Mouse (Mus musculus): ENCODE measurements around the gene Hist1h2bg. TPM values are rescaled to one million over a fixed set of nuclear protein-coding genes. Genes with fewer than 3 reads are reported as not detected.
"Not testable (repeated sequence)": the region's sequence is repeated elsewhere in the genome, so short reads cannot be mapped to it uniquely, and the experiment has no call there.

Hist1h2bg gene
- total RNA-seq, 2 experiments from 2014 or later = 491 to 581 TPM

GRCm38 (mm10) chr13:23581408-23582218, 10.4 kb downstream of the Hist1h2bg start, which contains the start of gene Hist1h4d:
TSS of gene Hist1h4d (plus strand) at chr13:23581598.
- DNase-seq (ENCODE audit: low spot score in 2 of 2) = peak; percentile 79 to 88

DNA sequence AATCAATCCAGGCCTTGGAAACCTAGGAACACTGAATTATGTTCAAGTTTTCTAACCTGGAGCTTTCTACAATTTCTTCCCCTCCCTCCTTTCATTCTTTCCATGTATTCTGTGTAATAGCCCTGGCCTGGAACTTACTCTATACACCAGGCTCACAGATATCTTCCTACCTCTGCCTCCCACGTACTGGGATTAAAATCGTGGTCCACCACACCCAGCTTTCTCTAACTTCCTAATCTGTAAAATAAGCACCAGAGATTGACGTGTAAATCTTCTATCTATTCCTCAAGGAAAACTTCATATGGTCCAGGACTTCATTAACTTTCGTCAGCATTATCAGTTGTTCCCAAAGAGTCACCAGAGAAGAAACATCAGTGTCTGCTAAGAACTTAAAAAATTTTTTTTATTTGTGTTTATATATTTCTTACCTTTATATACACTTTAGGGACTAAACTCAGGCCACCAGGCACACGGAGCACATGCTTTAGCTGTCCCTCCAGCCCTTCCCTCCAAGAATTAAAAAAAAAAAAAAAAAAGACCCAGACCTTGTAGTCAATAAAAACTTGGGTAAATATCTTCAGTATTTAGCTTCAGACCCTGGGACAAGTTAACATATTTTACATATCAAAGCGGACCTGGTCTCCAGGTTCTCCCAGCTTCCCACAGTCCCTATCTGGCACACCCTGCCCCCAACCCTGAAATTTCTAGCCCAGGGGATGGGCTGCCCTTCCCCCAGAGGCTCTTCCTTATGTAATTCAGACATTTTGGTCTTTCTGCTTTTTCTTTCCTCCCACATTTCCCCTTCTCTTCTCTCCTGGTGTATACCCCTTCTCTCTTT, 11.2 kb downstream of the Hist1h2bg start:
- no peak for DNase-seq (ENCODE audit: low spot score in 2 of 2)

DNA sequence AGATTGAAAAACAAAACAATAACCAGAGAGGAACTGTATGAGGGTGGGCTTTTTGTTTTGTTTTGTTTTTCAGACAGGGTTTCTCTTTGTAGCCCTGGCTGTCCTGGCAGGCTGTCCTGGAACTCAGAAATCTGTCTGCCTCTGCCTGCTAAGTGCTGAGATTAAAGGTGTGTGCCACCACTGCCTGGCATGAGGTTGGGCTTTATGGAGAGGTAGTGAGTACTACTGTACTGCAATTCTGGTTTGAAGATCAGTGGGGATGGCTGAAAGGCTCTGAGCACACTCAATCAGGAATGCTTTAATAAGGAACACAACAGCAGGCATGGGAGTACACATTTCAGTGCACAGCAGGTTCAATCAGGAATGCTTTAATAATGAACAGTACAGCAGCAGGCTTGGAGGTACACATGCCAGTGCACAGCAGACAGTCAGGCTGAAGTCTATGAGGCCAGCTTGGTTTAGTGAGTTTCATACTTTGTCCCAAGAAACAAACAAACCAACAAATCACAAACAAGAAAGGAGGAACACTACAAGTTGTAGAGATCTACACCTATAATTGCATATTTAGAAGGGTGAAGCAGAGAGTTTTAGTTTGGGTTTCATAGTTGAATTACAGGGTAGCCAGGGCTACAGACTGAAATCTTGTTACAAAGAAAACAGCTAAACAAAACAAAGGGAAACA, 12.3 kb downstream of the Hist1h2bg start:
- DNase-seq (ENCODE audit: low spot score in 2 of 2) = no peak

GRCm38 (mm10) chr13:23584331-23584730, 13.1 kb downstream of the Hist1h2bg start:
- DNase-seq (ENCODE audit: low spot score in 2 of 2) = no peak

GRCm38 (mm10) chr13:23585029-23585441, 13.8 kb downstream of the Hist1h2bg start:
- DNase-seq (ENCODE audit: low spot score in 2 of 2) = peak in 1 of 2 experiments; percentile 73

- peak in 1 of 2 experiments; percentile 51 for DNase-seq (ENCODE audit: low spot score in 2 of 2)
Observed at GRCm38 (mm10) chr13:23585442-23586098, 14.4 kb downstream of the Hist1h2bg start.

DNA sequence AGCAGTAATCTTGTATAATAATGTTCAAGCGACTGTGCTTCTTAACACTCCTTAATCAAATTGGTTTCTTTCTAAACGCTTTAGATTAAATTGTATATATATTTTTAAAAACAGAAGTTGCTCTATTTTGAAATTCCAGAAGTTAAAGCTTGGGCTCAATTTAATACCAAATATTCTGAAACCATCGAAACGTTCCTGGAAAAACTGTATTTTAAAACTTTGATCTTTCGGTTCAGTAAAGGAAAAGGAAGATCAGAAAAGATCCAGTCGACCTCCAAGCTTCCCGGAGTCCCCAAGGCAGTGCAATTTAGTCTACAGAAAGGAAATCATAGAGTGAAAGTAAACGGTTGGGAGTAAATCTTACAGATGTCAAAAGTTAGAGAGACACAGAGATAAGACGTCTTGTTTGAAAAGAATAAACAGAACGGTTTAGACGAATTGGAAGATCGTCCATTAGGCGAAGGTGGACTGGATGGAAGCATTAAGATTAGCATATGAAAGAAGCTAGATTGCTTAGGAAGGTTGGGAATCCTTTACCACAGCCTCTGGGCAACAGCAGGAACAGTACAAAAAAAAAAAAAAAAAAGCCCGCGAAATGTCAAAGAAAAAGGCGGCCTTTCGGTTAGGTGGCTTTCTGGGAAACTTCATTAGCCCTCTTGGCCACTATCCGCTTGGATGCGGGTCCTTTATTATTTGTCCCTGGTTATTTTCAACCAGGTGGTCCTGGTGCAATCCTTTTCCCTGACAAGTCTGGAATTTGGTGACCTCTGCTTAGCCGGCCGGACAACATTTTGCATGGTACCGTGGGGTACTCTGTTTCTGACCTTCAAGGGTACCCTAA, 15.1 kb downstream of the Hist1h2bg start:
- no peak for DNase-seq (ENCODE audit: low spot score in 2 of 2)

DNA sequence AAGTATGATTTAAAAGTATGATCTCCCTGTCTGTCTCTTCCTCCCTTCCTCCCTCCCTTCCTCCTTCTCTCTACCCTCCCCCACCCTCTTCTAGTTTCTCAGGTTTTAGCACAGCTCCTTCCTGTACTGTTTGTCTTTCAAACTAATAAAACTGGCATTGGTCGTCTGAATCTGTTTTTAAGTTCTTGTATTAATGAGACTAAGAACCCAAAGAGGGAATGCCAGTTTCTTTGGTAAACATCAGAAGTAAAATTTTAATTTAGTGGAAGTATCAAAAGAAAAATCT, 15.7 kb downstream of the Hist1h2bg start:
- DNase-seq (ENCODE audit: low spot score in 2 of 2) = no peak

DNA sequence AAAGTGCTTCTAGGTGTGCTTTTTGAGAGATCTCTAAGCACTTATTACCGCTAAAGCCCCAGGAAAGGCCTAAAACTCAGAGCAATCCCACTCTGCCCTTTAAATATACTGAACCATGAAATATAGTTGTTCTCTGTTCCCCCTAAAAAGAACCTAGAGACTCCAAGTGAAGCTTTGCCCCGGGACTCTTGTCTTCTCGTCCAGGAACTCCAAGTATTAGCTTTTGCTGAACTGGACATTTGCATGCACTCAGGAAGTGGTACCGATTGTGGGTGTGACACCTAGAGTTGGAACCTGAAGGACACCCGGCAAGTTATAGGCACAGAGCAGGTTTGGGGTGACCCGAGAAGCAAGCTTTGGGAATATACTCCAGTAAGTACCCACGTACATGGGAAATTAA, 20.0 kb downstream of the Hist1h2bg start:
- DNase-seq (ENCODE audit: low spot score in 2 of 2) = no peak

- DNase-seq (ENCODE audit: low spot score in 2 of 2) = not testable (repeated sequence)
Observed at GRCm38 (mm10) chr13:23591886-23592285, 20.7 kb downstream of the Hist1h2bg start.

GRCm38 (mm10) chr13:23592614-23593013, 21.4 kb downstream of the Hist1h2bg start:
- no peak for DNase-seq (ENCODE audit: low spot score in 2 of 2)

GRCm38 (mm10) chr13:23593051-23593770, 22.0 kb downstream of the Hist1h2bg start:
- no peak for DNase-seq (ENCODE audit: low spot score in 2 of 2)

- no peak for DNase-seq (ENCODE audit: low spot score in 2 of 2)
Observed at GRCm38 (mm10) chr13:23595185-23595584, 24.0 kb downstream of the Hist1h2bg start.

DNA sequence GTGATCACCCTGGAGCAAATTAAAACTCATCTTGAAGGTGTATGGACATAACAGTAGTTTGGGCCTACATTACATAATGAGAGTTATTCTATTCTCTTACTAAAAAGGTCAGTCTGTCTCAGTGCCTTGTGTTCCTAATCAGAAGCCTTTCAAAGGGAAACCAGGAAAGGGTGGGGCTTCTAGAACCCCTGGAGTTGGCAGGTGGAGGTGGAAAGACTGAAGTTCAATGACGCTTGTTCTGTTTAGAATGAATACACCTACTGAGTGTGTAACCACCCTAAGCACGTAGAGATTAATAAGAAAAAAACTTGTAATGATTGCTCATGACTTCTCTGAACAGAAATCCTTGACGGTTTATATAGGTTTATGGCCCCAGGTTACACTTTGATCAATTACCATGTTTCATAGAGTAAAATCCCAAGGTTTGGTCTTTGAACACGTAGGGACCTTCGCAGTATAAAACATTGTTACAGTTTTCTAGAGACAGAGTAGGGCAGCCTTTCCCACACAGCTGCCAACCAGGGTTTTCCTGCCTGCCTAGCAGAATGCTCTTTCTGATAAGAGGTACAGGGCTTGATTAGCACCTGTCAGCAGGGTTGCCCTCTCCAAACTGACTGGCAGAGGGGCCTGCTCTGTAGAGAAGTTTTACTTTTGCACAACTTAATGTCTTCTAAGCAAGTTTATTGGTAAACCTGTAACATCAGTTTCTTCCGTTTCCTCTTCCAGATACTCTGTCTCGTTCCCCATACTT, 24.6 kb downstream of the Hist1h2bg start:
- DNase-seq (ENCODE audit: low spot score in 2 of 2) = no peak

GRCm38 (mm10) chr13:23597957-23598356, 26.8 kb downstream of the Hist1h2bg start:
- peak; percentile 48 to 78 for DNase-seq (ENCODE audit: low spot score in 2 of 2)

DNA sequence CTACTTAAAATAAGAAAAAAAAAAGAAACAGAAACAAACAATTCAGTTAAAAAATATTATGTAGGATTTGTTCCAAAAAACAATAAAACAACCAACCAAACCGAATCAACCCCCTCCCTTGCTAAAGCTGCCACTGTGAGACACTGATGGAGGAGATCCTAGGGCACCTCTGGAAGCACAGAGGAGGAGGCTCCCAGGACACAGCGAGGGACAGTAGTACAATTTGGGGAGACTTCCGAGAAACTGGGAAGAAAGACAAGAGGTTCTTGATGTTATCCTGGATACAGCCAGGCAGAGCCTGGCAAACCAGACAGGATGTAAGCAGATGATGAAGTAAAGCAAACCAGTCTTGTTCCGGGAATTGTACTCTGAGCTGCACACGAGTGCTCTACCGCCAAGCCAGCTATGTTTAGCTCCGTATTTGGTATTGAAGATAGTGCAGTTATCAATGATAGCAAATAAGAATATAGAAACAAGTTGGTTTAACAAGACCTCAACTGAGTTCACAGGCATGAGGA, 32.0 kb downstream of the Hist1h2bg start:
- DNase-seq (ENCODE audit: low spot score in 2 of 2) = no peak

DNA sequence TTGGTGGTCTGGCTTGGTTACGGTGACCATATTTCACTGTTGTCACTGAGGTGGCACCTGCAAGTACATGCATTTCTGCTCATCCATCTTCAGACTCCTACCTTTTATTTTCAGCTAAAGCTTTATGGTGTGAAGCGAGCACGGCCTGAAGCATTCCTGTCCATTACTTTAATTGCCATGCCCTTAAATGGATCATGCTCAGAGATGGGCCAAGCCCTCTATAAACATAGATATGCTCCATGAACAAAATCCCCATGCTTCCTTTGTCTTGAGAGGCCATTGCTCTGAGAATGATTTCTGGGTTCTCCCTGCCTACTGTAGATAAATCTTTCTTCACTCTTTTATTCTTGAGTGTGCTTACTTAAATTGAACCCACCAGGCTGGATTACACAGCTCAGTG, 33.3 kb downstream of the Hist1h2bg start:
- DNase-seq (ENCODE audit: low spot score in 2 of 2) = no peak

DNA sequence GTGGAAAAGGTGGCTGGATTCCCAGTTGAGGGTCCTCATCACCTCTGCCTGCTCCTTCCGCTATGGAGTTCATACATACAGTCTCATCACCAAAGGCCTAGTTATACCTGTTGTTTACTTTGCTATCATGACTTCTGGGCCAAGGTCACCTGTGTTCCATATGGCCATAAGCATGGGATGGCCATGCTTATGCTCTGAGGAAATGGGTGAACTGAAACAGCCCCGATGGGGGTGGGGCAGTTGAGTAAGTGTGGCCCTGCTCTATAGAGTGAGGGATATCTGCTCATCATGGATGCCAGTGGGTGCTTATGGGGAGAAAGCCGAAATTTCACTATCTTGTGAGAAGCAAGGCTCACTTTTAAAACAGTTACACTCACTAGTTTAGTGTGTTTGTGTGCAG, 33.9 kb downstream of the Hist1h2bg start:
- no peak for DNase-seq (ENCODE audit: low spot score in 2 of 2)

DNA sequence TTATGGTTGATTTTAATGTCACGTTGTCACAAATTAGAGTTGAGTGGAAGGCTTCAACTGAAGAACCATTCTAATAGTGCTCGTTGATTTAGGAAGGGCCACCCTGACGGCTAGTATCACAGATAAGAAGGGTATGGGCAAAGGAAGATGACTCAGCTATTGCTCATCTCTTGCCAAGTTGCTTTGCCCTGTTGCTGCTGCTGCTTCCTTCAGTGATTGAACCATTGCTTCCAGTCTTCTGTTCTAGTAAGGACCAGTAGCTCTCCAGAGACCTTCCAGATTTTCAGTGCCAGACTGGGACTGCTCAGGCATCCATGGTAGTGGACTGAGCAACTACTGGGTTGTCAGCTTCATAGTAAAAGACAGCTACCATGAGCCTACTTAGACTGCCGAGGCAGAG, 38.0 kb downstream of the Hist1h2bg start:
- DNase-seq (ENCODE audit: low spot score in 2 of 2) = no peak
